Mouse (Mus musculus) heart, adult 8-10 months (tissue): ENCODE measurements around the gene Ptprj. TPM values are rescaled to one million over a fixed set of nuclear protein-coding genes. Genes with fewer than 3 reads are reported as not detected.
A peak's percentile ranks its signal among the peaks of the same experiment; 100 is the strongest.

Experiments used
- DNase-seq: peaks from one replicate; pipeline ENCODE4 v3.0.0; 2022; ENCODE audit warnings: low spot score
- total RNA-seq, 4 experiments: library from RNA; stranded (reverse); gene quantifications; 2 replicates each; pipeline ENCODE4 v1.2.4; 2022

Ptprj gene
- 1 to 10 TPM; 6.0 to 7.3 (median 7.0) TPM for total RNA-seq

GRCm38 (mm10) chr2:90580236-90581005 is at the start of gene Ptprj:
Gene Ptprj, minus strand, starts transcription at chr2:90580647.
- DNase-seq = peak; percentile 40

- DNase-seq = no peak
Measured at GRCm38 (mm10) chr2:90629552-90629951, 49.1 kb upstream of the Ptprj start.

DNA sequence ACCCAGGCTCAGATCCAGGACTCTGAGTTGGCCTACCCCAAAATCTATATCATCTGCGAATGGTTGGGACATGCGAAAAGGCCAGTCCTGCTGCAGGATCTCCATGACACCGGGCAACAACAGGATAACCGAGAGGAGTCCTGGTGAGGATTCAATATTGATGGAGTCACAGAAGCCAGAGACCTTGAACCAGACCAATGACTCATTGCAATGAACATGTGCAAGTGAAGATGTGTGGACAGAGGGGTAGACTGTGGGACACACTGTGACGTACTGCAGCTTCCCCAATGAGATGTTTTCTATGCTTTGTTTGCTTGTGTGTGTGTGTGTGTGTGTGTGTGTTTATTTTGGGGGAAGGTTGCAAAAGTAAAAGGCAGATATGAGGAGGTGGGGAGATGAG is 47.8 kb upstream of the Ptprj start:
- no peak for DNase-seq

GRCm38 (mm10) chr2:90624920-90625319 is 44.5 kb upstream of the Ptprj start:
- peak; percentile 67 for DNase-seq

GRCm38 (mm10) chr2:90624339-90624738 is 43.9 kb upstream of the Ptprj start:
- no peak for DNase-seq

DNA sequence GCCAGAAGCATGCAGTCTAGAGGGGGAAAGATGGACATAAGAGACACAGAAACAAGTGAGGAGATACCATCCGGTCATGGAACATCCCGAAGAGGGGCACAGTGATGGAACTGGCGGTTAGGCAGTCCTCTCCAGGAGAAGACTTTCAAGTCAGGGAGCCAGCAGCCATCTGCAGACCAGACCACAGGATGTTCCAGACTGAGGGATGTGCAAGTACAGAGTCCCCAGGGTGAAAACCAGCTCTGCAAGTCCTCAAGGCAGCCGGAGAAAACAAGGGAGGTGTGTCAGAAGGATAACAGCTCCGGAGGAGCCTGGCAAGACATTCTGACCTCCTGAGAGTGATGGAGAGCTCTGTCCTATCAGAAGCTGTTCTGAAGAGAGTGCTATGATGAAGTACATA is 40.4 kb upstream of the Ptprj start:
- DNase-seq = no peak

- DNase-seq = no peak
Measured at GRCm38 (mm10) chr2:90619648-90620047, 39.2 kb upstream of the Ptprj start.

DNA sequence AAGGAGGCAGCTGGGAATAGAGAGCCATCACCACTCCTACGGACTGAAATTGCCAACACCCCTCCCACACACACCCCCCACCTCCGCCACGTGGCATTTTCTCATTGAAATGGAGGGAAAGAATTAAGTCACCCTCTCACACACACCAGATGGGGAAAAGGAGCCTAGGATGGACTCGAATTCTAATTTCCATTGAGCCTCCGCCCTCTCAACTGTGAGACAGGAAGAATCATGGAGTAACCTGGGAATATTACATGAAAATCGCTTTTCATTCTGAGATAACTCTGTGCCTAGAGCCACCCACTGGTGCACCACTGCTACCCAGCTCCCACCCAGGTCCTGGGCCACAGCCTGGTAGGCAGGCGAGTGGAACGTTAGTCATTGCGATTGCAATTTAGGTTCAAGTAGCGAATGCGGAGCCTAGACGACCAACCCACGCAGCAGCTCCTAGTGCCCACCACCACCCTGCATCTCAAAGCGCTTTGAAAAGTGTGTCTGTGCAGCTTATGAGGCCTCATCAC is 34.3 kb upstream of the Ptprj start:
- no peak for DNase-seq

- no peak for DNase-seq
Measured at GRCm38 (mm10) chr2:90613591-90613990, 33.1 kb upstream of the Ptprj start.

- peak; percentile 21 for DNase-seq
Measured at GRCm38 (mm10) chr2:90613006-90613405, 32.6 kb upstream of the Ptprj start.

GRCm38 (mm10) chr2:90611959-90612571 is 31.6 kb upstream of the Ptprj start:
- peak; percentile 79 for DNase-seq

DNA sequence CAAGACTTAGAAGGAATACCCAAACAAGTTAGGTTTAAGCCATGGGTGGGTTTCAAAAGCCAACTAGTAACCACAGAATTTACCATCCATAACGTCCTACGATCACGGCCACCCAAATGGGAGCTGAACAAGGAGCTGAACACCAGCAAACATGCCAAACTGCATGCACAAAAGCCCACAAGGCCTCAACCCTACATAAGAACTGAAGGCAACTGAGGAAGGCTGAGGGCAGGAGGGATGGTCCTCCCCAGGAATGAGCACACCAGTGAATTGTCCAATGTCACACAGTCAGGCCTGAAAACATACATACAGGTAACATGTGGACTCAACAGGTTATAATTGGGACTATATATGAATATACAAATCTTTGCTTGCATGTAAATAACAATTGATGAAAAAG is 20.6 kb upstream of the Ptprj start:
- DNase-seq = no peak

GRCm38 (mm10) chr2:90588141-90588540 is 7.7 kb upstream of the Ptprj start:
- DNase-seq = no peak

- no peak for DNase-seq
Measured at GRCm38 (mm10) chr2:90584506-90584905, 4.1 kb upstream of the Ptprj start.

- peak; percentile 35 for DNase-seq
Measured at GRCm38 (mm10) chr2:90583628-90584131, 3.2 kb upstream of the Ptprj start.

- no peak for DNase-seq
Measured at GRCm38 (mm10) chr2:90582814-90583213, 2.4 kb upstream of the Ptprj start.

DNA sequence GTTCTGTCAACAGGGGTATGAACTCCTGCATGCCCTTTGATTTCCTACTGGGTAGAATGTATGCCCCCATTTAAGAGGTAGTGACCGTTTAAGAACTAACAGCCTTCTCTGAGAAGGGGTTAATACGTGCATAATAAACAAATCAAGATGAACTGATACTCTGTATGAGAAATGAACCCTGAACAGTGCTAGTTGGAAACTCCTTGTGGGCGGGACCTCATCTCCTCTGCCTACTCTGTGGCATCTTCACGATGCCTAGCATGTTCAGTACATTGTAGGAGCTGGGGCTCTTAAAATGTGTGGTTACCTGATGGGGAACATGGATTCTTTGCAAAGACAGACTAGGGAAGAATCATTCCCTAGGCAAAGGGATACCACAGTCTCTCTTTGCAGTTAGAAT is 1.9 kb upstream of the Ptprj start:
- no peak for DNase-seq

- no peak for DNase-seq
Measured at GRCm38 (mm10) chr2:90581796-90582125, 1.3 kb upstream of the Ptprj start.

DNA sequence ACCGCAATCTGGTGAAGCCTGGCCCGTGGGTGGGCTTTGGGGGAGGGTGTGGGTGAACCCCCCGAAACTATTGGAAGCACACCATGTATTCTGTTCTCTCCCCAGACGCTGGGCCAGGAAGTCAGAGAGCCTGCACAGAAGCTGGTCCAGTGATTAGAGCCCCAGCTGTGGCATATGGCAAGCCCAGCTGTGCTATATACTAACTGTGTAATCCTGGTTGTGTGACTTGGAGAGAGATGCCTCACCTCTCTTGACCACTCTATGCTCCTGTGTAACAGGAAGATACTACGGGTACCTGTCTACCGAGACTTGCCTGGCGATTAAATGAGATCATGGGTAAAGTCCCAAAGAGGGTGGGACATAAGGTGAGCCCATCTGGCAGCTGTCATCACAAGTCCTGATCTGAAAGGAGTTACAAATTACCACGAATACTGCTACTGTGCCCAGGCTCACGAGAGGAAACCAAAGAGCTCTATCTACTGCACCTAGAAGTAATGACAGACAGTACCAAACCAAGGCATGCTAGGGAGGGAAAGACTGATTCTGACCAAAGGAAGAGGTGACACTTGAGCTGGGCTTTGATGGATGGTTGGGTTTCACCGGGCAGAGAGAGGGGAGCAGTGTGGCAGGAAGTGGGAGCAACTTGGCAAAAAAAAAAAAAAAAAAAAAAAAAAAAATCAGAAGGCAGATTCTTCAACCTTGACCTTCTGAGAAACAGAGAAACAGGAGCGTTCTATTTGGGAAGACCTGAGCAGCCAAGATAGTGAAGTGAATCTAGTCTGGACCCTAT is 754 bp upstream of the Ptprj start:
- peak; percentile 54 for DNase-seq

GRCm38 (mm10) chr2:90579728-90580235 is 665 bp downstream of the Ptprj start:
- DNase-seq = no peak

DNA sequence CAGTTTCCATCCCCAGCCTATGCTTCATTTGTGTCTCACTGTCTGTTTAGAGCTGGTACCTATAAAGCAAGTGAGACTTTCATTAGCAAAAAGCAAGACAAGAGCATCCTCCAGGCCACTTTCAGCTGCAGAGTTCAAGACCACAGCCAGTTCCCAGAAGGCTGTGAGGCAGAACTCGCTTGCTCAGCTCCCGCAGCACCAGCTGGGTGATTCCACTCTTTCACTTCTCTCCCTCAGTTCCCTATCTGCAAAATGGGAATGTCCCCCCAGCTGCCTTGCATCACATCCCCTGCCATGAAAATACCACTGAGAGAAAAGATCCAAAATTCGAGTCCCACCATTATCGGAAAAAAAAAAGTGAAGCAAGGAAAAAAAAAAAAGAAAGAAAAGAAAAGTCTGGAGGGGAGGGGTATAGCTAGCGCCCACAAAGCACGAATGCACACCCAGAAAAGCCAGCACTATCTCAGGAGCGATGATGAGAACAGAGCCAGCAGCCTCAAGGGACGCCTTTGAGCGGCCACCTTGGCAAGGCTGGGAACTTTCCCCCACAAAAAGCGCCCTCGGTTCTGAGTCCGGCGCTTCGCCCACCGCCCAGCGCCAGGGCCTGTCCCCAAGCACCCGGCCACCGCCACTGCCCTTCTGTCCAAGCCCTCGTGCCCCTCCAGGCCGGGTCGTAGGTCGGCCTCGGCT is 1.3 kb downstream of the Ptprj start:
- peak; percentile 54 for DNase-seq
